Mouse (Mus musculus): ENCODE measurements around the gene Atp6v0c. TPM values are rescaled to one million over a fixed set of nuclear protein-coding genes. Genes with fewer than 3 reads are reported as not detected.
A peak's percentile ranks its signal among the peaks of the same experiment; 100 is the strongest.
"Not testable (repeated sequence)": the region's sequence is repeated elsewhere in the genome, so short reads cannot be mapped to it uniquely, and the experiment has no call there.

Atp6v0c gene
- polyA plus RNA-seq, 1 experiment from 2014 or later = 488 TPM

- peaks cover 16% of the 10 kb centered on the region for H3K4me1 ChIP-seq
- H3K9me3 ChIP-seq = no peaks in the 10 kb centered on the region
- no peak overlapping the region for H3K27ac ChIP-seq
- H3K4me3 ChIP-seq = peak overlapping the region; percentile 40
- no peaks in the 10 kb centered on the region for H3K27me3 ChIP-seq
- H3K9ac ChIP-seq = no peak overlapping the region
- ATAC-seq (ENCODE audit: insufficient number of reproducible peaks, low FRiP score, low TSS enrichment, low read depth) = no peak
- peak overlapping the region; percentile 85 for H3K4me2 ChIP-seq
- peaks cover 4% of the 10 kb centered on the region; the same call in 1 of the 2 replicates for H3K36me3 ChIP-seq
- 9% methylated on average over 7 of the region's 7 CpGs for WGBS
These were observed 18.1 kb downstream of the Atp6v0c start for GRCm38 (mm10) chr17:24151382-24151781.

- Histone ChIP-seq H3K27ac (no peak within 1 kb of the TSS), H3K4me3 (peak within 1 kb of the TSS; percentile 40), H3K9ac (no peak within 1 kb of the TSS), H3K36me3 (peaks cover 2% of the 10 kb centered on the region; the same call in 1 of the 2 replicates), H3K4me2 (peak within 1 kb of the TSS; percentile 85), H3K9me3 (no peaks in the 10 kb centered on the region), H3K27me3 (no peaks in the 10 kb centered on the region), H3K4me1 (peaks cover 16% of the 10 kb centered on the region)
- WGBS = 79% methylated on average over 2 of the region's 2 CpGs
- ATAC-seq (ENCODE audit: insufficient number of reproducible peaks, low FRiP score, low TSS enrichment, low read depth) = no peak
These were observed 18.7 kb downstream of the Atp6v0c start, which contains the start of gene Pdpk1 for GRCm38 (mm10) chr17:24150824-24151223. TSS of gene Pdpk1 (minus strand) at chr17:24150924.

GRCm38 (mm10) chr17:24149421-24149820 is 20.1 kb downstream of the Atp6v0c start:
- no peak for ATAC-seq (ENCODE audit: insufficient number of reproducible peaks, low FRiP score, low TSS enrichment, low read depth)
- Histone ChIP-seq H3K36me3 (no peaks in the 10 kb centered on the region), H3K27ac (no peak overlapping the region), H3K4me2 (no peak overlapping the region), H3K9ac (no peak overlapping the region), H3K9me3 (no peaks in the 10 kb centered on the region), H3K4me1 (peaks cover 16% of the 10 kb centered on the region), H3K4me3 (no peak overlapping the region), H3K27me3 (no peaks in the 10 kb centered on the region)
- WGBS = 87% methylated on average over 7 of the region's 7 CpGs

- Histone ChIP-seq H3K4me1 (peaks cover 19% of the 10 kb centered on the region), H3K9me3 (no peaks in the 10 kb centered on the region), H3K36me3 (no peaks in the 10 kb centered on the region), H3K4me3 (no peak overlapping the region), H3K27me3 (no peaks in the 10 kb centered on the region), H3K27ac (no peak overlapping the region), H3K4me2 (no peak overlapping the region), H3K9ac (no peak overlapping the region)
- 36% methylated on average over 2 of the region's 2 CpGs for WGBS
- ATAC-seq (ENCODE audit: insufficient number of reproducible peaks, low FRiP score, low TSS enrichment, low read depth) = no peak
These were observed 26.6 kb downstream of the Atp6v0c start for GRCm38 (mm10) chr17:24142897-24143296.

DNA sequence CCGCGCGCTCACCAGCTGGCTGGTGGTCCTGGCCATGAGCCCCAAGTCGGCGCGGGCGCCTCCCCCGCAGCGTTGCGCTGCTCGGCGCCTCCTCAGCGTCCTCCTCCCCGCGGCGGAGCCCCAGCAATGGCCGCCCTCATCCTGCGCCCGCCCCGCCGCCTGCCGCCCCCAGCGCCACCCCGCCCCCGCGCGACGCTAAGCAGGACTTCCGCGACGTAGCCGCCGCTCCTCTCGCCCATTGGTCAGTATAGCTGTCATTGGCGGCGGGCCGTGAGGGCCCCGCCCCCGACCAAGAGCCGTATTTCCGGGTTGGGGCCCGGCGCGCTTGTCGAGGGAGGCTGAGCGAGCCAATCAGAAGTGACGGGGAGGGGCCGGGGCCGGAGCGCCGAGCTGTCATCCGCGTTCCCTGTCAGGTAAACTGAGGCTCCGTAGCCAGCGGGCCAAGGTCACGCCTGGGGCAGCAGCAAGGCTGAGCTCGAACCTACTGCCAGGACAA is 28.0 kb downstream of the Atp6v0c start:
- peak overlapping the region; percentile 77 for H3K4me2 ChIP-seq
- H3K27ac ChIP-seq = peak overlapping the region; percentile 90
- H3K36me3 ChIP-seq = no peaks in the 10 kb centered on the region
- peak overlapping the region; percentile 99 for H3K4me3 ChIP-seq
- ATAC-seq (ENCODE audit: insufficient number of reproducible peaks, low FRiP score, low TSS enrichment, low read depth) = peak; percentile 98
- under 1% methylated on average over 57 of the region's 57 CpGs for WGBS
- peaks cover 26% of the 10 kb centered on the region for H3K4me1 ChIP-seq
- H3K9me3 ChIP-seq = no peaks in the 10 kb centered on the region
- H3K9ac ChIP-seq = peak overlapping the region; percentile 94
- H3K27me3 ChIP-seq = no peaks in the 10 kb centered on the region

GRCm38 (mm10) chr17:24140845-24141424 is 28.6 kb downstream of the Atp6v0c start:
- peak; percentile 17 for ATAC-seq (ENCODE audit: insufficient number of reproducible peaks, low FRiP score, low TSS enrichment, low read depth)

GRCm38 (mm10) chr17:24139968-24140367 is 29.5 kb downstream of the Atp6v0c start:
- Histone ChIP-seq H3K4me3 (peak overlapping the region; percentile 99), H3K9me3 (no peaks in the 10 kb centered on the region), H3K27ac (no peak overlapping the region), H3K27me3 (no peaks in the 10 kb centered on the region), H3K9ac (no peak overlapping the region), H3K4me1 (peaks cover 26% of the 10 kb centered on the region), H3K36me3 (no peaks in the 10 kb centered on the region), H3K4me2 (peak overlapping the region; percentile 77)
- 78% methylated on average over 4 of the region's 4 CpGs for WGBS
- no peak for ATAC-seq (ENCODE audit: insufficient number of reproducible peaks, low FRiP score, low TSS enrichment, low read depth)

More at GRCm38 (mm10) chr17:24140845-24141424, 28.6 kb downstream of the Atp6v0c start:
- 2% methylated on average over 40 of the region's 43 CpGs for WGBS
- H3K27me3 ChIP-seq = no peaks in the 10 kb centered on the region
- H3K4me2 ChIP-seq = peak overlapping the region; percentile 77
- H3K9me3 ChIP-seq = no peaks in the 10 kb centered on the region
- peaks cover 26% of the 10 kb centered on the region for H3K4me1 ChIP-seq
- peak overlapping the region; percentile 90 for H3K27ac ChIP-seq
- H3K4me3 ChIP-seq = peak overlapping the region; percentile 99
- peak overlapping the region; percentile 94 for H3K9ac ChIP-seq
- no peaks in the 10 kb centered on the region for H3K36me3 ChIP-seq

GRCm38 (mm10) chr17:24139256-24139655 is 30.2 kb downstream of the Atp6v0c start:
- no peaks in the 10 kb centered on the region for H3K27me3 ChIP-seq
- H3K9ac ChIP-seq = no peak overlapping the region
- ATAC-seq (ENCODE audit: insufficient number of reproducible peaks, low FRiP score, low TSS enrichment, low read depth) = no peak
- H3K36me3 ChIP-seq = no peaks in the 10 kb centered on the region
- no peak overlapping the region for H3K4me3 ChIP-seq
- 74% methylated on average over 3 of the region's 3 CpGs for WGBS
- H3K4me2 ChIP-seq = no peak overlapping the region
- H3K9me3 ChIP-seq = no peaks in the 10 kb centered on the region
- no peak overlapping the region for H3K27ac ChIP-seq
- H3K4me1 ChIP-seq = peaks cover 26% of the 10 kb centered on the region

GRCm38 (mm10) chr17:24137226-24137880 is 32.1 kb downstream of the Atp6v0c start:
- WGBS = 62% methylated on average over 2 of the region's 2 CpGs
- H3K4me3 ChIP-seq = no peak overlapping the region
- ATAC-seq (ENCODE audit: insufficient number of reproducible peaks, low FRiP score, low TSS enrichment, low read depth) = no peak

DNA sequence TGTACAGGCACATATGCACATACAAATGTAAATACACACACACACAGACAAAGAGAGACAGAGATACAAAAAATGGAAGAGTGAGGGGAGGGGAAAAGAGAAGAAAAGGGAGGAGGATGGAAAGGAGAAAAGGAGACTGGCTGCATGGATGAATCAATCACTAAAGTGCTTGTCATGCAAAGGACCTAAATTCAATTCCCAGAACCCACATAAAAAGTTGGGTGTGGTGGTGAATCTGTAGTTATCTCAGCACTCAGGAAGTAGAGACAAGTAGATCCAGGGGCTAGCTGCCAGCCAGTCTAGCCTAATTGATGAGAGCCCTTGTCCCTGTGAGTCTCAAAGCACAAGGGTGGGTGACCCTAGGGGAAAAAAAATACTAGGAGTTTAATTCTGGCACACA is 35.4 kb downstream of the Atp6v0c start:
- no peak overlapping the region for H3K4me2 ChIP-seq
- no peaks in the 10 kb centered on the region for H3K36me3 ChIP-seq
- no peak overlapping the region for H3K9ac ChIP-seq
- H3K4me3 ChIP-seq = no peak overlapping the region
- no peak for ATAC-seq (ENCODE audit: insufficient number of reproducible peaks, low FRiP score, low TSS enrichment, low read depth)
- no peaks in the 10 kb centered on the region for H3K27me3 ChIP-seq
- no peaks in the 10 kb centered on the region for H3K9me3 ChIP-seq
- no peak overlapping the region for H3K27ac ChIP-seq
- peaks cover 7% of the 10 kb centered on the region; the same call in 1 of the 2 replicates for H3K4me1 ChIP-seq

More at GRCm38 (mm10) chr17:24137226-24137880, 32.1 kb downstream of the Atp6v0c start:
- Histone ChIP-seq H3K4me2 (no peak overlapping the region), H3K27ac (peak overlapping the region; percentile 7; the same call in 1 of the 2 replicates), H3K27me3 (no peaks in the 10 kb centered on the region), H3K9ac (no peak overlapping the region), H3K36me3 (no peaks in the 10 kb centered on the region), H3K9me3 (no peaks in the 10 kb centered on the region), H3K4me1 (peaks cover 24% of the 10 kb centered on the region)

- not testable (repeated sequence) for H3K4me3 ChIP-seq; H3K36me3 ChIP-seq; H3K9ac ChIP-seq; ATAC-seq (ENCODE audit: insufficient number of reproducible peaks, low FRiP score, low TSS enrichment, low read depth); H3K27me3 ChIP-seq; H3K4me2 ChIP-seq; H3K9me3 ChIP-seq; H3K4me1 ChIP-seq; H3K27ac ChIP-seq
- 91% methylated on average over 4 of the region's 4 CpGs for WGBS
These were observed 36.6 kb downstream of the Atp6v0c start for GRCm38 (mm10) chr17:24132919-24133318.

DNA sequence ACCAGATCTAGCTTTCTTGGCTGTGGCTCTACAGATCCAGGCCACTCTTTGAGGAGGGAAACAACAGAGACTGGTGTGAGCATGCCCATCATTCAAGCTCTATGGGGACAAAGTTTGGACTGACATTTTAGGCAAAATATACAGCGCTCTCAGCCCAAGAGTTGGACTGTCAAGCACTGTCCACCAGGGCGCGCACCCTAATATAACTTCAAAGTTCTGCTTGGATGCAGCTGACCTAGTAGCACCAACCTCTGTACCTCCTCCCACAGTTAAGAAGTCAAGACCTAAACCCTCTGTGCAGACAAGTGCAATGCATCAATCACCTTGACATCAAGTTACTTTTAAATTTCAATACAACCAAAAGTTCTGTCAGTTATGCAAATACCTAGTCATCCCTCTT is 37.9 kb downstream of the Atp6v0c start:
- H3K9me3 ChIP-seq = no peaks in the 10 kb centered on the region
- no peaks in the 10 kb centered on the region for H3K27me3 ChIP-seq
- H3K36me3 ChIP-seq = no peaks in the 10 kb centered on the region
- no peaks in the 10 kb centered on the region for H3K4me1 ChIP-seq
- no peak overlapping the region for H3K4me2 ChIP-seq
- no peak overlapping the region for H3K4me3 ChIP-seq
- 90% methylated on average over 3 of the region's 3 CpGs for WGBS
- no peak overlapping the region for H3K27ac ChIP-seq
- no peak for ATAC-seq (ENCODE audit: insufficient number of reproducible peaks, low FRiP score, low TSS enrichment, low read depth)
- H3K9ac ChIP-seq = no peak overlapping the region

All from limb, embryonic 15.5 days (tissue).